Mouse (Mus musculus): Measurements from ENCODE around the gene Ercc6. TPM values are rescaled to one million over a fixed set of nuclear protein-coding genes. Genes with fewer than 3 reads are reported as not detected.

Ercc6 gene
- polyA plus RNA-seq, 1 experiment from 2014 or later = 29.3 TPM

DNA sequence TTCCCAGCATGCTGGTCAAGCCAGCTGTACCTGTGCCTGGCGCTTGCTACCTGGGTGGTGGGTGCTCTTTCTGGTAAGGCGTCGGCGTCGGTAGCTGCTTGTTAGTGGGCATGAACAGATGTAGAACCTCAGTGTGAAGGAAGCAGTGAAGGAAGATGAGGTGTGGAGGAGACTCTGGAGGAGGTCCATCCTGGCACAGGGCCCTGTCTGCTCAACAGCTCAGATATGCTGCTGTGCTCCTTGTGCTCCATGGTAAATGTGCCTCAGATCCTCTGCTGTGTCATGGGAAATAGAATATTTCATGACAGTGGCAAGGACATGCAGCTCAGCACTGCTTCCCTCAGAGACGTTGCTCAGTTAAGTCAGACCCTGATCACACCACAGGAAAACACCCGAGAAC, 15.7 kb downstream of the Ercc6 start:
- ATAC-seq (ENCODE audit: low FRiP score) = no peak

DNA sequence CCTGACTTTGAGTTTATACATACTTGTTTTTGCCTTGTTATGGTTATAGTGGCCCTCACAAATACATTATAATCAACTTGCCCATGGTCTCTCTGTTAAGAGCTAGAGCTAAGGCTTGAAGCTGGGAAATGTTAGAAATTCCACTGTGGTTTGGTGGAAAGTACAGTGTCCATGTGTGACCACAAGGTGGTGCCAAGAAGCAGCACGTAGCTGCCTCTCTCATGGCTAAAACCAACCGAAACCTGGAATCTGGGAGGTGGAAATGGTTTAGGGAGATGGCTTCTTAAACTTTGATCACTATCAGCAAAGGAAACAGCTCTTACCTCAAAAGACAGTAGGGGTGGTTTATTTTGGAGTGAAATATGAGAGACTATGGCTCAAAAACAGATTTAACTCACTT, 17.6 kb downstream of the Ercc6 start:
- H3K27ac ChIP-seq (ENCODE audit: low read depth, low read length) = no peak overlapping the region
- H3K4me3 ChIP-seq (ENCODE audit: low read depth, low read length) = no peak overlapping the region
- 20% methylated on average over 2 of the region's 2 CpGs for WGBS
- peak; percentile 90 for DNase-seq (ENCODE audit: low spot score, missing footprints)
- no peaks in the 10 kb centered on the region for H3K9me3 ChIP-seq (ENCODE audit: control insufficient read depth, low read length)
- peaks cover 2% of the 10 kb centered on the region; the same call in 1 of the 2 replicates for H3K36me3 ChIP-seq (ENCODE audit: control insufficient read depth, insufficient read depth, low read length)
- ATAC-seq (ENCODE audit: low FRiP score) = no peak
- H3K4me1 ChIP-seq (ENCODE audit: control insufficient read depth, insufficient read depth, low read length) = no peaks in the 10 kb centered on the region
- H3K9ac ChIP-seq (ENCODE audit: low read length) = no peak overlapping the region
- no peak overlapping the region for H3K4me2 ChIP-seq
- H3K27me3 ChIP-seq (ENCODE audit: control insufficient read depth, insufficient read depth, low read length) = no peaks in the 10 kb centered on the region

More for the DNA sequence above, 15.7 kb downstream of the Ercc6 start:
- DNase-seq (ENCODE audit: low spot score, missing footprints) = no peak
- Histone ChIP-seq H3K36me3 (ENCODE audit: control insufficient read depth, insufficient read depth, low read length) (peaks cover 2% of the 10 kb centered on the region; the same call in 1 of the 2 replicates), H3K27ac (ENCODE audit: low read depth, low read length) (no peak overlapping the region), H3K4me3 (ENCODE audit: low read depth, low read length) (no peak overlapping the region), H3K27me3 (ENCODE audit: control insufficient read depth, insufficient read depth, low read length) (no peaks in the 10 kb centered on the region), H3K4me1 (ENCODE audit: control insufficient read depth, insufficient read depth, low read length) (no peaks in the 10 kb centered on the region), H3K9ac (ENCODE audit: low read length) (no peak overlapping the region), H3K9me3 (ENCODE audit: control insufficient read depth, low read length) (no peaks in the 10 kb centered on the region), H3K4me2 (no peak overlapping the region)
- 89% methylated on average over 7 of the region's 7 CpGs for WGBS

DNA sequence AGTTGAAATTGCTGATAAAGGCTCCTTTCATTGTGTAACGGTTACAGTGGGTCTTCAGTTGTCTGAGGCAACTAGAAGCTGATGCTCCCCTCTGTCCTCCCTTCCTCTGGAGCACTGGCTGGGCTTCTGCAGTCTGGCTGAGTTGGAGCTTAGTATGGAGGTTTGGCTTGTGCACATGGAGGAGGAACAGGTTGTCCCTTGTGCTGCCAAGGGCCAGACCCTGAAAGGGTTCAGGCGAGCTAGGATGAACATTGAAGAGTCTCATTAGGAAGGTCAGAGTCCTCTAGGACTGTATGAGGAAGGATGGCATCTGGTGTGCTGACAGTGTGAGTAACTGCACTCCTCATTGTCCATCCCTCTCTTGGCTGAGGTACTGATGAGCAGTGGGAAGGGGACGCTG, 18.1 kb downstream of the Ercc6 start:
- peaks cover 2% of the 10 kb centered on the region; the same call in 1 of the 2 replicates for H3K36me3 ChIP-seq (ENCODE audit: control insufficient read depth, insufficient read depth, low read length)
- no peak overlapping the region for H3K9ac ChIP-seq (ENCODE audit: low read length)
- no peaks in the 10 kb centered on the region for H3K27me3 ChIP-seq (ENCODE audit: control insufficient read depth, insufficient read depth, low read length)
- ATAC-seq (ENCODE audit: low FRiP score) = 0 out of 2 replicates have a peak, but pooled peaks have one; percentile 35
- no peak overlapping the region for H3K27ac ChIP-seq (ENCODE audit: low read depth, low read length)
- H3K4me1 ChIP-seq (ENCODE audit: control insufficient read depth, insufficient read depth, low read length) = no peaks in the 10 kb centered on the region
- DNase-seq (ENCODE audit: low spot score, missing footprints) = no peak
- H3K4me3 ChIP-seq (ENCODE audit: low read depth, low read length) = no peak overlapping the region
- WGBS = 86% methylated on average over 3 of the region's 3 CpGs
- H3K4me2 ChIP-seq = no peak overlapping the region
- H3K9me3 ChIP-seq (ENCODE audit: control insufficient read depth, low read length) = no peaks in the 10 kb centered on the region

DNA sequence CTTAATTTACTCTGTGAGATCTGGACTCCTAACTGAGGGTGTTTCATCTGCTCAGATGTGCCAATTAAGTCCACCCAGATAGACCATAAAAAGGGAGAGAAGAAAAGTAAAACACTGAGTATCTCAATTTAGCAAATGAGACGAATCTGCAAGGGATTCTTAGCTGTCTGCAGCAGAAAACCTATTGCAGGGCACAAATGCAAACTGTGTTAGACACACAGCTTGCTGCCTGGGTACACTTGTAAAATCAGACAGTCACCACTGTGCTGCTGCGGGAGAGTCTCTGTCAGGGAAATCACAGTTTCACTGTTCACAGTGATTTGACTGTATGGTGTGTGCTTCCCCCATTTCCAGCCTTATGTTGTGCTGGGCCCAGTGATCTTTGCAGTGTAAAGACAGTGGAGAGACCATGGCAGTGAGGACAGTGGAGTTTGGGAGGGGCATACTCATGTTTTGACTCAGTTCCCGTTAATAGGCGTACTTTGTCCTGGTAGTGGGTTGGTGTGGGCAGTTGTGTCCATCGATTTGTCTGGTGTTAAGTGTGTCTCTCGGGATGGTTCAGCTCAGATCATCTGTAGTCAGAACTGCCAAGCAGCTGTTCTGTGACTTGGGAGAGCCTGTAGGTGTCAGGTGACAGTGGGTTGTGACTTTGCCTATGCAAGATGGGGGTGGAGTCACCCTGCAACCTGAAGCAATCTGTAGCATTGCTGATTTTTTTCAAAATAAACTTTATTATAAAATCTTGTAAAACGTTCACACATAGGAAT, 19.2 kb downstream of the Ercc6 start:
- Histone ChIP-seq H3K9ac (ENCODE audit: low read length) (no peak overlapping the region), H3K36me3 (ENCODE audit: control insufficient read depth, insufficient read depth, low read length) (peaks cover 2% of the 10 kb centered on the region; the same call in 1 of the 2 replicates), H3K9me3 (ENCODE audit: control insufficient read depth, low read length) (no peaks in the 10 kb centered on the region), H3K27me3 (ENCODE audit: control insufficient read depth, insufficient read depth, low read length) (no peaks in the 10 kb centered on the region), H3K4me3 (ENCODE audit: low read depth, low read length) (no peak overlapping the region), H3K4me1 (ENCODE audit: control insufficient read depth, insufficient read depth, low read length) (no peaks in the 10 kb centered on the region), H3K27ac (ENCODE audit: low read depth, low read length) (no peak overlapping the region), H3K4me2 (no peak overlapping the region)
- no peak for DNase-seq (ENCODE audit: low spot score, missing footprints)
- no peak for ATAC-seq (ENCODE audit: low FRiP score)
- 72% methylated on average over 7 of the region's 7 CpGs for whole genome bisulfite sequencing

DNA sequence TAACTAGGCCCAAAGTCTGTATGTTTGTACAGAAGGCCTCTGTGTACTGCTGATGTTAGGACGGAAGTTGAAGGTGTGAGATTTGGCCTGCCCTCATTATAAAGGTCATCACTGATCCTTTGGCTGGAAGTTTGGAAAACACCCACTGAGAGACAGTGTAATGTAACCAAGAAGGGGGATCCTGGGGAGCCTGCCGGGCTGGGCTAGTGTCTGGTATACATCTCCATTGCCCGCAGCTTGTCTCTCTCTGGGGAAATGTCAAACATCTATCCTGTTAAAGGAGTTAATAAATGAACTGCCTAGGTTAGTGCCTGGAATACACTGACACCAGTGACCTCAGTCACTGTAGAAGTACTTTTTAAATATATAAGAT, 19.8 kb downstream of the Ercc6 start:
- H3K4me1 ChIP-seq (ENCODE audit: control insufficient read depth, insufficient read depth, low read length) = no peaks in the 10 kb centered on the region
- 73% methylated on average over 3 of the region's 3 CpGs for WGBS
- peaks cover 2% of the 10 kb centered on the region; the same call in 1 of the 2 replicates for H3K36me3 ChIP-seq (ENCODE audit: control insufficient read depth, insufficient read depth, low read length)
- H3K4me2 ChIP-seq = no peak overlapping the region
- H3K4me3 ChIP-seq (ENCODE audit: low read depth, low read length) = no peak overlapping the region
- H3K27me3 ChIP-seq (ENCODE audit: control insufficient read depth, insufficient read depth, low read length) = no peaks in the 10 kb centered on the region
- no peaks in the 10 kb centered on the region for H3K9me3 ChIP-seq (ENCODE audit: control insufficient read depth, low read length)
- H3K27ac ChIP-seq (ENCODE audit: low read depth, low read length) = no peak overlapping the region
- no peak for DNase-seq (ENCODE audit: low spot score, missing footprints)
- no peak for ATAC-seq (ENCODE audit: low FRiP score)
- no peak overlapping the region for H3K9ac ChIP-seq (ENCODE audit: low read length)

DNA sequence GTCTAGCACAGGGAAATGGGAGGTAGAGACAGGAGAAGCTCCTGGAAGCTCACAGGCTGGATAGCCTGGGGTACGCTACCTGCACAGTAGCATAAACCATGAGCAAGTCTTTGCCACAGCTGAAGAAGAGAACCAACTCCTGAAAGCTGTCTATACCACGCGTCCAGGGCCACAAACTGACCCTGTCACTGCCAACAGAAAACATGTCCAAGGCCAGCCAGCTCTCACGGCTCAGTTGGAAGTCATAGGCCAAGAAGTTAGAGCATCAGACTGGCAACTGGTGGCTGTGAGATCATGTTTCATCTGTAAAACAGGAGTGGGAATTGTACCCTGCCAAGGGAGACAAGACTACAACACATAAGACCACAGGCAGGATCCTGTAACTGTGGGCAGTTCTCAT, 20.3 kb downstream of the Ercc6 start:
- whole genome bisulfite sequencing = 90% methylated on average over 4 of the region's 4 CpGs
- Histone ChIP-seq H3K4me2 (no peak overlapping the region), H3K9ac (ENCODE audit: low read length) (no peak overlapping the region), H3K36me3 (ENCODE audit: control insufficient read depth, insufficient read depth, low read length) (peaks cover 2% of the 10 kb centered on the region; the same call in 1 of the 2 replicates), H3K9me3 (ENCODE audit: control insufficient read depth, low read length) (no peaks in the 10 kb centered on the region), H3K27ac (ENCODE audit: low read depth, low read length) (no peak overlapping the region), H3K27me3 (ENCODE audit: control insufficient read depth, insufficient read depth, low read length) (no peaks in the 10 kb centered on the region), H3K4me1 (ENCODE audit: control insufficient read depth, insufficient read depth, low read length) (no peaks in the 10 kb centered on the region), H3K4me3 (ENCODE audit: low read depth, low read length) (no peak overlapping the region)
- ATAC-seq (ENCODE audit: low FRiP score) = no peak
- DNase-seq (ENCODE audit: low spot score, missing footprints) = no peak

DNA sequence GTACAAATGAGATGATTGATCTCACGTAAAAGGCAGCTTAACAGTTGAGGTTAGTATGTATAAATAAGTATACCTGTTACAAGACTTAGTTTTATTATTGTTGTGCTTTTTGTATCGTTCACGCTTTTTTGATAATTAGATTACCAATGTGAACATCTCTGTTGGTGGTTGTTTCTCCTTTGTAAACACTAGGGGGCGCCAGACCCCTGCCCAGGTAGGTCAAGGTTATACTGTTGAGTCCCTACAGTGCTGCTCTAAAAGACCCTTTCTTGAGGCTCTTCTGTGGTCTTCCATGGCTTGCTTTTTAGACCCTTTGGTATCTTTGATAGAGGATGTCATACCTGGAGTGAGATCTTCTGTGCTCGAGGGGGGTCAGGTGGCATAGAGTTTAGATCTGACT, 20.8 kb downstream of the Ercc6 start:
- H3K4me1 ChIP-seq (ENCODE audit: control insufficient read depth, insufficient read depth, low read length) = no peaks in the 10 kb centered on the region
- no peak overlapping the region for H3K4me3 ChIP-seq (ENCODE audit: low read depth, low read length)
- no peaks in the 10 kb centered on the region; the same call in 1 of the 2 replicates for H3K36me3 ChIP-seq (ENCODE audit: control insufficient read depth, insufficient read depth, low read length)
- DNase-seq (ENCODE audit: low spot score, missing footprints) (no peak), ATAC-seq (ENCODE audit: low FRiP score) (no peak)
- no peaks in the 10 kb centered on the region for H3K27me3 ChIP-seq (ENCODE audit: control insufficient read depth, insufficient read depth, low read length)
- H3K9ac ChIP-seq (ENCODE audit: low read length) = no peak overlapping the region
- 70% methylated on average over 5 of the region's 5 CpGs for WGBS
- H3K27ac ChIP-seq (ENCODE audit: low read depth, low read length) = no peak overlapping the region
- no peak overlapping the region for H3K4me2 ChIP-seq
- H3K9me3 ChIP-seq (ENCODE audit: control insufficient read depth, low read length) = no peaks in the 10 kb centered on the region

DNA sequence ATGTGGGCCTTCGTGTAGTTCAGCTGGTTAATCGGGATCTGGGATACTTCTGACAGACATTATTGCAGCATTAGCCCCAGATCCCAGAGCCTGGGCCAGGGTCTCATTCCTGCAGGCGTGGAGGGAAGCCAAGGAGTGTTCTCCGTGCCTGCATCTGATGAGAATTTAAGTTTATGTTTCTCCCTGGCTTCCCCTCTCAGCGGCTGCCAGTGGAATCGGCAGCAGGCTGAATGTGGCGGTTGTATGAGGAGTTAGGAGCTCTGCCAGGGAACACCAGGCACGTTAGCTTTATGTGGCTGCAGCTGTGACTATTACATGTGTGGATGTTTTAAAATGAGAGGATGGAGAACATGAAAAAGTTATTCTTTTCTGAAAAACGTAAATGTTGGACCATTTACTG, 23.4 kb downstream of the Ercc6 start:
- Histone ChIP-seq H3K4me2 (no peak overlapping the region), H3K9me3 (ENCODE audit: control insufficient read depth, low read length) (no peaks in the 10 kb centered on the region), H3K27me3 (ENCODE audit: control insufficient read depth, insufficient read depth, low read length) (no peaks in the 10 kb centered on the region), H3K27ac (ENCODE audit: low read depth, low read length) (no peak overlapping the region), H3K4me3 (ENCODE audit: low read depth, low read length) (no peak overlapping the region), H3K4me1 (ENCODE audit: control insufficient read depth, insufficient read depth, low read length) (no peaks in the 10 kb centered on the region), H3K9ac (ENCODE audit: low read length) (no peak overlapping the region), H3K36me3 (ENCODE audit: control insufficient read depth, insufficient read depth, low read length) (peaks cover under 1% of the 10 kb centered on the region; the same call in 1 of the 2 replicates)
- 89% methylated on average over 9 of the region's 9 CpGs for WGBS
- ATAC-seq (ENCODE audit: low FRiP score) (no peak), DNase-seq (ENCODE audit: low spot score, missing footprints) (no peak)

DNA sequence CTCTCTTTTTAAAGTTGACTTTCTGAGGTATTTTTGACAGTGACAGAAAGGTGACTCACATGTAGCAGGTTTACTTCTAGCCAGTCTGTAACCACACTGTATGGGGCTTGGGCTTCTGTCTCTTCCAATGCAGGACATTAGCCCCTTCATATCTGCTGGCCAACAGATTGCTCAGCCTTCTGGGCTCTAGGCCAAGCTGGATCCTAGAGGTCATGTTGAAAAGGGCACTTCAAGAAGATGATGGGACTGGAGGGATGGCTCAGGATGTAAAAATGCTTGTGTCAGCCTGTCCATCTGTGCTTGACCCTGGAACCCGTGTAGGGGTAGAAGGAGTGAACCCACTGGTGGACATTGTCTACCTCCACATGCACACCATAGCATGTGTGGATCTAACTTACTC, 24.8 kb downstream of the Ercc6 start:
- Histone ChIP-seq H3K27me3 (ENCODE audit: control insufficient read depth, insufficient read depth, low read length) (no peaks in the 10 kb centered on the region), H3K9me3 (ENCODE audit: control insufficient read depth, low read length) (no peaks in the 10 kb centered on the region), H3K4me2 (no peak overlapping the region), H3K4me1 (ENCODE audit: control insufficient read depth, insufficient read depth, low read length) (no peaks in the 10 kb centered on the region), H3K9ac (ENCODE audit: low read length) (no peak overlapping the region), H3K36me3 (ENCODE audit: control insufficient read depth, insufficient read depth, low read length) (peaks cover 5% of the 10 kb centered on the region; the same call in 1 of the 2 replicates), H3K4me3 (ENCODE audit: low read depth, low read length) (no peak overlapping the region), H3K27ac (ENCODE audit: low read depth, low read length) (no peak overlapping the region)
- 94% methylated on average over 1 of the region's 1 CpGs for WGBS
- DNase-seq (ENCODE audit: low spot score, missing footprints) = no peak
- no peak for ATAC-seq (ENCODE audit: low FRiP score)
